12 mouse cellular contexts compared by ENCODE assay signal in the genomic region with DNA sequence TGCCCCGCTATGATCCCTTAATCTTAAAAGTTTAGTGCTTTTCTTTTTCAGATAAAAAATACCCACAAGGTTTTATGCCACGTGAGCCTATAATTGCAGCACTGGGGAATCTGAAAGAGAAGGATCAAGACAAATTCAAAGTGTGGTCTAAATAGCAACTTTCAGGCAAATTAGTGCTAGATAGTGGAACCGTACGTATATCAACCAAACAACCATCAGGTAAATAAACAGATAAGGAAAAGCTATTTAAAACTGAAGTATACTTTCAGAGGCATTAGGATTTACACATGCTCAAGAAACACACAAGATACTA. TPM values are rescaled to one million over a fixed set of nuclear protein-coding genes. Genes with fewer than 3 reads are reported as not detected.
DNase-seq lines count a peak whose midpoint lies in the region; ATAC-seq and TF ChIP-seq lines count a peak whose summit lies in the region.
"Had no signal": no experiment of that assay in that cellular context is flagged by ENCODE, and none has a peak within 500 bp of the region (broad histone marks: within the 10 kb centered on the region; RNA-seq: fewer than 3 reads in every experiment).

No protein-coding gene starts in this region.

- H3K27me3 ChIP-seq in heart, embryonic 11.5 days (ENCODE audit: control insufficient read depth, insufficient read depth, low read length) = no peaks in the 10 kb centered on the region
- no peaks in the 10 kb centered on the region for H3K27me3 ChIP-seq in intestine, postnatal 0 days (replicated peaks; ENCODE audit: control insufficient read depth, insufficient read depth, low read length)
- H3K27me3 ChIP-seq in intestine, embryonic 15.5 days (replicated peaks) = no peaks in the 10 kb centered on the region
- no peaks in the 10 kb centered on the region for H3K27me3 ChIP-seq in hindbrain, postnatal 0 days (ENCODE audit: insufficient read depth, low read length)

- H3K4me3 ChIP-seq in heart, embryonic 11.5 days (ENCODE audit: low read depth, low read length) = no peak overlapping the region
- no peak overlapping the region for H3K4me3 ChIP-seq in intestine, postnatal 0 days (ENCODE audit: low read depth, low read length)
- no peak overlapping the region for H3K4me3 ChIP-seq in intestine, embryonic 15.5 days (replicated peaks)
- no peak overlapping the region for H3K4me3 ChIP-seq in hindbrain, postnatal 0 days (ENCODE audit: low read length)

- no peak overlapping the region for H3K27ac ChIP-seq in heart, embryonic 11.5 days (ENCODE audit: low read depth, low read length)
- no peak overlapping the region for H3K27ac ChIP-seq in intestine, postnatal 0 days (ENCODE audit: low read depth, low read length)
- no peak overlapping the region for H3K27ac ChIP-seq in intestine, embryonic 15.5 days
- H3K27ac ChIP-seq in hindbrain, postnatal 0 days = no peak overlapping the region

- intact Hi-C loops in heart, postnatal 25 days (cut with DNase I) = loop anchor here (2.0 kb wide), 1 partner anchor 16 kb away; the partner anchor contains the start of gene Nkap

- H3K36me3 ChIP-seq in heart, embryonic 11.5 days (ENCODE audit: control insufficient read depth, insufficient read depth, low read length) = no peaks in the 10 kb centered on the region
- no peaks in the 10 kb centered on the region for H3K36me3 ChIP-seq in intestine, postnatal 0 days (ENCODE audit: control insufficient read depth, insufficient read depth)
- H3K36me3 ChIP-seq in intestine, embryonic 15.5 days = no peaks in the 10 kb centered on the region
- H3K36me3 ChIP-seq in hindbrain, postnatal 0 days (ENCODE audit: insufficient read depth, low read length) = no peaks in the 10 kb centered on the region

- H3K4me2 ChIP-seq in heart, embryonic 11.5 days = 0 out of 2 replicates have a peak overlapping the region, but pooled peaks have one; percentile 19
- peak overlapping the region; percentile 27; the same call in 1 of the 2 replicates for H3K4me2 ChIP-seq in intestine, postnatal 0 days (replicated peaks; ENCODE audit: low read depth)
- H3K4me2 ChIP-seq in intestine, embryonic 15.5 days (replicated peaks) = no peak overlapping the region
- H3K4me2 ChIP-seq in hindbrain, postnatal 0 days (ENCODE audit: low read depth, low read length) = peak overlapping the region; percentile 54
- H3K4me2 ChIP-seq: midbrain, embryonic 11.5 days had no signal

- H3K9me3 ChIP-seq in heart, embryonic 11.5 days (replicated peaks; ENCODE audit: control insufficient read depth, low read length) = no peaks in the 10 kb centered on the region
- no peaks in the 10 kb centered on the region for H3K9me3 ChIP-seq in intestine, postnatal 0 days (ENCODE audit: control insufficient read depth)
- H3K9me3 ChIP-seq in intestine, embryonic 15.5 days = no peaks in the 10 kb centered on the region
- no peaks in the 10 kb centered on the region for H3K9me3 ChIP-seq in hindbrain, postnatal 0 days (ENCODE audit: low read length)

- no peaks in the 10 kb centered on the region for H3K4me1 ChIP-seq in heart, embryonic 11.5 days (ENCODE audit: control insufficient read depth, insufficient read depth, low read length)
- H3K4me1 ChIP-seq in intestine, postnatal 0 days (replicated peaks; ENCODE audit: control insufficient read depth, insufficient read depth, low read length) = no peaks in the 10 kb centered on the region
- no peaks in the 10 kb centered on the region for H3K4me1 ChIP-seq in intestine, embryonic 15.5 days (replicated peaks)
- no peaks in the 10 kb centered on the region for H3K4me1 ChIP-seq in hindbrain, postnatal 0 days (ENCODE audit: insufficient read depth, low read length)

- no peak for ATAC-seq in heart, embryonic 11.5 days (replicated peaks; ENCODE audit: insufficient number of reproducible peaks, low FRiP score, low TSS enrichment)
- ATAC-seq in intestine, postnatal 0 days = no peak
- no peak for ATAC-seq in intestine, embryonic 15.5 days
- ATAC-seq in hindbrain, postnatal 0 days = no peak
- ATAC-seq in megakaryocyte, adult 5-6 weeks (ENCODE audit: poor library complexity, severe bottlenecking) = no peak

- no peak for DNase-seq in heart, postnatal 25 days (ENCODE audit: low spot score)
- DNase-seq in 3T3-L1 (ENCODE audit: low read depth, low spot score) = peak; percentile 4
- no peak for DNase-seq in hindbrain, postnatal 0 days (ENCODE audit: low spot score)
- DNase-seq in right cerebral cortex, adult 2 months (ENCODE audit: low spot score in 2 of 2) = no peak

- no peak overlapping the region for H3K9ac ChIP-seq in heart, embryonic 11.5 days (ENCODE audit: low read depth, low read length)
- no peak overlapping the region for H3K9ac ChIP-seq in intestine, postnatal 0 days (ENCODE audit: low read depth, low read length)
- no peak overlapping the region for H3K9ac ChIP-seq in intestine, embryonic 15.5 days
- no peak overlapping the region for H3K9ac ChIP-seq in hindbrain, postnatal 0 days (replicated peaks; ENCODE audit: low read length)

- TF ChIP-seq CTCF in intestine, postnatal 0 days (IDR thresholded peaks at IDR 0.05; ENCODE audit: low read depth) = no peak
- TF ChIP-seq CTCF in hindbrain, postnatal 0 days (IDR thresholded peaks at IDR 0.05; ENCODE audit: low read depth) = no peak

- 67% methylated on average over 4 of the region's 4 CpGs for WGBS in heart, embryonic 11.5 days (ENCODE audit: insufficient replicate concordance)
- 69% methylated on average over 4 of the region's 4 CpGs for WGBS in intestine, postnatal 0 days
- 72% methylated on average over 4 of the region's 4 CpGs for WGBS in intestine, embryonic 15.5 days
- 79% methylated on average over 4 of the region's 4 CpGs for WGBS in hindbrain, postnatal 0 days

RNA-seq across cellular contexts. Expression of gene Upf3b, which starts 0.7 kb away (rescaled TPM):
- polyA plus RNA-seq in heart, embryonic 11.5 days (2014; fragmentation: Nextera tagmentation; extraction: Ambion mirVana) = 15.0 and 16.2 TPM in 2 replicates
- total RNA-seq in heart, postnatal 25 days (2021) = 1 to 10 TPM; 6.8 to 7.0 TPM
- 9.6 and 11.4 TPM in 2 replicates for polyA plus RNA-seq in intestine, postnatal 0 days (2015; fragmentation: Nextera tagmentation; extraction: Ambion mirVana)
- polyA plus RNA-seq in intestine, embryonic 15.5 days (2015; fragmentation: Nextera tagmentation; extraction: Ambion mirVana) = 18.3 TPM in 2 replicates
- 6.8 and 7.9 TPM in 2 replicates for total RNA-seq in hindbrain, postnatal 0 days (2014; rRNA removed)
- 22.8 and 25.9 TPM in 2 replicates for polyA plus RNA-seq in hindbrain, postnatal 0 days (2015; fragmentation: Nextera tagmentation; extraction: Ambion mirVana)
- 18.2 and 24.7 TPM in 2 replicates for total RNA-seq in megakaryocyte, adult 5-6 weeks (2015)
- 25.6 and 26.2 TPM in 2 replicates for total RNA-seq in megakaryocyte, adult 5-6 weeks (2017)

RNA-seq across cellular contexts. Expression of gene Nkap, which starts 15.8 kb away (rescaled TPM):
- polyA plus RNA-seq in heart, embryonic 11.5 days (2014; fragmentation: Nextera tagmentation; extraction: Ambion mirVana) = 14.3 and 17.1 TPM in 2 replicates
- 10 to 100 TPM in 1 of 2 experiments, 1 to 10 TPM in 1; 8.9 to 10.2 TPM for total RNA-seq in heart, postnatal 25 days (2021)
- polyA plus RNA-seq in intestine, postnatal 0 days (2015; fragmentation: Nextera tagmentation; extraction: Ambion mirVana) = 9.1 and 11.6 TPM in 2 replicates
- 11.4 and 12.3 TPM in 2 replicates for polyA plus RNA-seq in intestine, embryonic 15.5 days (2015; fragmentation: Nextera tagmentation; extraction: Ambion mirVana)
- 19.1 and 19.9 TPM in 2 replicates for total RNA-seq in hindbrain, postnatal 0 days (2014; rRNA removed)
- 21.1 and 21.6 TPM in 2 replicates for polyA plus RNA-seq in hindbrain, postnatal 0 days (2015; fragmentation: Nextera tagmentation; extraction: Ambion mirVana)
- total RNA-seq in megakaryocyte, adult 5-6 weeks (2015) = 16.9 and 18.5 TPM in 2 replicates
- total RNA-seq in megakaryocyte, adult 5-6 weeks (2017) = 30.5 and 37.4 TPM in 2 replicates

RNA-seq across cellular contexts. Expression of gene Rpl39, which starts 25.6 kb away (rescaled TPM):
- 410 and 450 TPM in 2 replicates for polyA plus RNA-seq in heart, embryonic 11.5 days (2014; fragmentation: Nextera tagmentation; extraction: Ambion mirVana)
- total RNA-seq in heart, postnatal 25 days (2021) = 100 to 1,000 TPM; 313 to 327 TPM
- 425 and 450 TPM in 2 replicates for polyA plus RNA-seq in intestine, postnatal 0 days (2015; fragmentation: Nextera tagmentation; extraction: Ambion mirVana)
- polyA plus RNA-seq in intestine, embryonic 15.5 days (2015; fragmentation: Nextera tagmentation; extraction: Ambion mirVana) = 517 and 629 TPM in 2 replicates
- 99.1 and 125 TPM in 2 replicates for total RNA-seq in hindbrain, postnatal 0 days (2014; rRNA removed)
- polyA plus RNA-seq in hindbrain, postnatal 0 days (2015; fragmentation: Nextera tagmentation; extraction: Ambion mirVana) = 351 and 371 TPM in 2 replicates
- 1,116 and 1,186 TPM in 2 replicates for total RNA-seq in megakaryocyte, adult 5-6 weeks (2015)
- total RNA-seq in megakaryocyte, adult 5-6 weeks (2017) = 3,519 and 4,154 TPM in 2 replicates

RNA-seq across cellular contexts. Expression of gene Akap14, which starts 57.8 kb away (rescaled TPM):
- 0.11 TPM in 1 of 2 replicates, not detected in the other for polyA plus RNA-seq in heart, embryonic 11.5 days (2014; fragmentation: Nextera tagmentation; extraction: Ambion mirVana)
- not detected for total RNA-seq in heart, postnatal 25 days (2021)
- 0.10 TPM in 1 of 2 replicates, not detected in the other for polyA plus RNA-seq in intestine, postnatal 0 days (2015; fragmentation: Nextera tagmentation; extraction: Ambion mirVana)
- 0.11 TPM in 1 of 2 replicates, not detected in the other for polyA plus RNA-seq in intestine, embryonic 15.5 days (2015; fragmentation: Nextera tagmentation; extraction: Ambion mirVana)
- not detected in 2 replicates for total RNA-seq in hindbrain, postnatal 0 days (2014; rRNA removed)
- 0.23 and 0.44 TPM in 2 replicates for polyA plus RNA-seq in hindbrain, postnatal 0 days (2015; fragmentation: Nextera tagmentation; extraction: Ambion mirVana)
- not detected in 2 replicates for total RNA-seq in megakaryocyte, adult 5-6 weeks (2015)
- not detected in 2 replicates for total RNA-seq in megakaryocyte, adult 5-6 weeks (2017)
- total RNA-seq: common myeloid progenitor, adult 5-6 weeks; gastrocnemius, postnatal 25 days had no signal
- polyA plus RNA-seq: large intestine, adult 2 months had no signal
